Mouse (Mus musculus) testis, adult 2 months (tissue): ENCODE data around the gene Ddr2.

Experiments
- CTCF ChIP-seq: fragments of 200-500 bp; IDR thresholded peaks from 2 replicates; pipeline ENCODE4 v1.5.1; 2012; ENCODE audit warnings: low read depth, mild to moderate bottlenecking, inconsistent platforms, low read length, moderate library complexity; ENCODE audit not compliant: control insufficient read depth, insufficient read depth, insufficient replicate concordance
- POLR2A ChIP-seq: fragments of 200-500 bp; IDR thresholded peaks from 2 replicates; pipeline ENCODE4 v1.6.1; 2012; ENCODE audit warnings: low read depth, mild to moderate bottlenecking, inconsistent platforms, low read length, moderate library complexity; ENCODE audit not compliant: control insufficient read depth

GRCm38 (mm10) chr1:170009296-170009695, 101.3 kb downstream of the Ddr2 start:
- TF ChIP-seq CTCF (no peak), POLR2A (no peak)
